Mouse (Mus musculus): ENCODE data around the gene Scoc.

Scoc gene

GRCm38 (mm10) chr8:83396680-83397079, 61.5 kb downstream of the Scoc start:
- no peak for DNase-seq

- DNase-seq, result no peak
Observed at GRCm38 (mm10) chr8:83394325-83394724, 63.9 kb downstream of the Scoc start.

- DNase-seq, result no peak
Observed at GRCm38 (mm10) chr8:83392521-83392920, 65.7 kb downstream of the Scoc start.

DNA sequence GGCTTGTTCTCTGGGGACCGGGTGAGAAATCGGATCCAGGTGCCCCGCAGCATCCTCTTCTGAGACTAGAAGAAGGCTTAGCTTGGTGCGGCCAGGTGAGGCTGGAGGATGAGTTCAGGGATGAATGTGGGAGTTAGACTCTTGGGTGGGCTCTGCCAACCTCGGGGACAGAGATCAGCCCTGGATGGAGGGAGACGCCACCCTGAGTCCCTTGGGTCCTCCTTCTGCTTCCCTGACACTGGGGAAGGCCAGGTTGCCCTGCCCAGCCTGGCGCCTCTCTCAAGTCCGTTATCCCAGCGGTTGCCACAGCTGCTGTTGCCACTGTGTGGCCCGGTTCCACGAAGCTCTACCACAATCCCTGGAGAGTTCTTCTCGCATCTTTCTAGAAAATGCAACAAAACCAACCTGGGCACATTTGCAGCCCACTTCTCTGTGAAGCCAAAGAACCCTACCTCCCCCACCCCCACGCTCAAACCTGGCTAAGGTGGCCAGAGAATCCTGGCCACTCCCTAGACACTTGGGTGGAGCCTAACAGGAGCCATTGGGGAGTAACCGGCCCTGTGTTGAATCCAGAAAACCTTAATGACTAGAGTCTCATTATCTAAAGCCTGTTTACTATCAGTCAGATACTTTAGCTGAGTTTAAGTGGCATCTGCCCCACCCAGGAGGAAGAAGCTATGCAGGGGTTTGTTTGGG, 68.0 kb downstream of the Scoc start:
- no peak for DNase-seq

- peak; percentile 49 for DNase-seq
Observed at GRCm38 (mm10) chr8:83389316-83390005, 68.7 kb downstream of the Scoc start, which contains the start of gene Clgn. Gene Clgn, plus strand, starts transcription at chr8:83389867.

GRCm38 (mm10) chr8:83382850-83383249, 75.3 kb downstream of the Scoc start:
- DNase-seq, result no peak

GRCm38 (mm10) chr8:83381016-83381415, 77.2 kb downstream of the Scoc start:
- no peak for DNase-seq

- no peak for DNase-seq
Observed at GRCm38 (mm10) chr8:83380141-83380540, 78.0 kb downstream of the Scoc start.
